Mouse (Mus musculus) hindbrain, embryonic 14.5 days (tissue): ENCODE data around the gene Dennd1a. TPM values are rescaled to one million over a fixed set of nuclear protein-coding genes. Genes with fewer than 3 reads are reported as not detected.

ENCODE experiments used
- ATAC-seq: fragments of 200-750 bp; cut with Nextera tagmentation; 2 replicates; pipeline ENCODE4 v1.8.0; 2017; ENCODE audit warnings: moderate number of reproducible peaks, mild to moderate bottlenecking, moderate TSS enrichment, moderate library complexity; ENCODE audit not compliant: low FRiP score
- DNase-seq: peaks from one replicate; pipeline ENCODE4 v3.0.0-alpha.2; 2015; ENCODE audit warnings: low spot score
- H3K27ac ChIP-seq: fragments of 300-500 bp; sonication (generic); 2 replicates; pipeline ENCODE4 v1.5.1; 2014; ENCODE audit warnings: mild to moderate bottlenecking, moderate library complexity
- H3K27me3 ChIP-seq: fragments of 300-500 bp; sonication (generic); 2 replicates; pipeline ENCODE4 v1.6.1; 2014; ENCODE audit warnings: mild to moderate bottlenecking, low read length, mixed read lengths; ENCODE audit not compliant: control insufficient read depth, insufficient read depth
- H3K36me3 ChIP-seq: fragments of 300-500 bp; sonication (generic); replicated peaks from 2 replicates; pipeline ENCODE4 v1.6.1; 2014; ENCODE audit not compliant: control insufficient read depth, insufficient read depth
- H3K4me1 ChIP-seq: fragments of 300-500 bp; sonication (generic); replicated peaks from 2 replicates; pipeline ENCODE4 v1.6.1; 2014; ENCODE audit warnings: antibody characterized with exemption, low read length, mixed read lengths; ENCODE audit not compliant: control insufficient read depth, insufficient read depth
- H3K4me2 ChIP-seq: fragments of 300-500 bp; sonication (generic); replicated peaks from 2 replicates; pipeline ENCODE4 v1.6.1; 2014; ENCODE audit warnings: mild to moderate bottlenecking, moderate library complexity
- H3K4me3 ChIP-seq: fragments of 300-500 bp; sonication (generic); replicated peaks from 2 replicates; pipeline ENCODE4 v1.5.1; 2014; ENCODE audit warnings: mild to moderate bottlenecking, low read length
- H3K9ac ChIP-seq: fragments of 300-500 bp; sonication (generic); 2 replicates; pipeline ENCODE4 v1.6.1; 2014
- H3K9me3 ChIP-seq: fragments of 300-500 bp; sonication (generic); 2 replicates; pipeline ENCODE4 v1.6.1; 2016; ENCODE audit warnings: low read length; ENCODE audit not compliant: control insufficient read depth
- WGBS: fragments of 180-500 bp; shearing (Covaris S2); extraction: QIAGEN DNeasy Blood & Tissue Kit; methylation state at CpG from one replicate; pipeline ENCODE4 v1.1.7; 2014; 5-methylcytosine and 5-hydroxymethylcytosine counted together
- polyA plus RNA-seq: library from polyadenylated mRNA; unstranded; fragments of >200 nt; fragmentation: Nextera tagmentation; extraction: Ambion mirVana; gene quantifications from 2 replicates; pipeline ENCODE4 v1.2.1, GENCODE M21; 2014

Dennd1a gene
- polyA plus RNA-seq, 1 experiment from 2014 or later: 16.7 TPM

GRCm38 (mm10) chr2:37790738-37791137 is 496.5 kb downstream of the Dennd1a start:
- no peak overlapping the region for H3K4me3 ChIP-seq
- no peak for DNase-seq
- no peak for ATAC-seq
- peaks cover 5% of the 10 kb centered on the region for H3K27me3 ChIP-seq
- no peak overlapping the region for H3K9ac ChIP-seq
- no peaks in the 10 kb centered on the region for H3K9me3 ChIP-seq
- WGBS: 90% methylated on average over 14 of the region's 14 CpGs
- no peak overlapping the region for H3K4me2 ChIP-seq
- H3K27ac ChIP-seq: no peak overlapping the region
- no peaks in the 10 kb centered on the region for H3K36me3 ChIP-seq
- peaks cover 4% of the 10 kb centered on the region; the same call in 1 of the 2 replicates for H3K4me1 ChIP-seq

GRCm38 (mm10) chr2:37789995-37790394 is 497.2 kb downstream of the Dennd1a start:
- Histone ChIP-seq H3K9me3 (no peaks in the 10 kb centered on the region), H3K36me3 (no peaks in the 10 kb centered on the region), H3K27me3 (peaks cover 5% of the 10 kb centered on the region), H3K27ac (no peak overlapping the region), H3K4me1 (peaks cover 4% of the 10 kb centered on the region; the same call in 1 of the 2 replicates), H3K4me3 (no peak overlapping the region), H3K9ac (no peak overlapping the region), H3K4me2 (no peak overlapping the region)
- DNase-seq (no peak), ATAC-seq (no peak)
- WGBS: 86% methylated on average over 10 of the region's 10 CpGs

GRCm38 (mm10) chr2:37789029-37789428 is 498.2 kb downstream of the Dennd1a start:
- no peak overlapping the region for H3K4me2 ChIP-seq
- no peak overlapping the region for H3K27ac ChIP-seq
- no peak for DNase-seq
- ATAC-seq: no peak
- H3K27me3 ChIP-seq: peaks cover 5% of the 10 kb centered on the region
- H3K9ac ChIP-seq: no peak overlapping the region
- H3K4me3 ChIP-seq: no peak overlapping the region
- peaks cover 4% of the 10 kb centered on the region; the same call in 1 of the 2 replicates for H3K4me1 ChIP-seq
- H3K9me3 ChIP-seq: no peaks in the 10 kb centered on the region
- 97% methylated on average over 5 of the region's 5 CpGs for WGBS
- no peaks in the 10 kb centered on the region for H3K36me3 ChIP-seq

- Histone ChIP-seq H3K4me2 (no peak overlapping the region), H3K9ac (no peak overlapping the region), H3K9me3 (no peaks in the 10 kb centered on the region), H3K27ac (no peak overlapping the region), H3K36me3 (no peaks in the 10 kb centered on the region), H3K4me3 (no peak overlapping the region), H3K4me1 (peaks cover 4% of the 10 kb centered on the region; the same call in 1 of the 2 replicates), H3K27me3 (peaks cover 2% of the 10 kb centered on the region)
- ATAC-seq (peak; percentile 60; the same call in 1 of the 2 replicates), DNase-seq (peak; percentile 34)
- WGBS: 71% methylated on average over 7 of the region's 7 CpGs
Measured at GRCm38 (mm10) chr2:37788176-37788962, 498.8 kb downstream of the Dennd1a start.

- Histone ChIP-seq H3K9ac (no peak overlapping the region), H3K4me1 (peaks cover 9% of the 10 kb centered on the region; the same call in 1 of the 2 replicates), H3K27ac (no peak overlapping the region), H3K4me3 (peak overlapping the region; percentile 29), H3K36me3 (no peaks in the 10 kb centered on the region), H3K4me2 (peak overlapping the region; percentile 41), H3K27me3 (no peaks in the 10 kb centered on the region), H3K9me3 (no peaks in the 10 kb centered on the region)
- DNase-seq (no peak), ATAC-seq (no peak)
- WGBS: 31% methylated on average over 42 of the region's 52 CpGs
Measured at GRCm38 (mm10) chr2:37786461-37786860, 500.7 kb downstream of the Dennd1a start.

- no peaks in the 10 kb centered on the region for H3K36me3 ChIP-seq
- DNase-seq (no peak), ATAC-seq (no peak)
- H3K9ac ChIP-seq: no peak overlapping the region
- 67% methylated on average over 5 of the region's 5 CpGs for WGBS
- no peaks in the 10 kb centered on the region for H3K27me3 ChIP-seq
- no peak overlapping the region for H3K27ac ChIP-seq
- no peaks in the 10 kb centered on the region for H3K9me3 ChIP-seq
- no peak overlapping the region for H3K4me3 ChIP-seq
- H3K4me2 ChIP-seq: no peak overlapping the region
- H3K4me1 ChIP-seq: peaks cover 28% of the 10 kb centered on the region
Measured at GRCm38 (mm10) chr2:37784473-37784872, 502.7 kb downstream of the Dennd1a start.

GRCm38 (mm10) chr2:37782002-37782401 is 505.2 kb downstream of the Dennd1a start:
- ATAC-seq: no peak
- WGBS: 27% methylated on average over 7 of the region's 7 CpGs
- peaks cover 26% of the 10 kb centered on the region for H3K4me1 ChIP-seq
- no peaks in the 10 kb centered on the region for H3K27me3 ChIP-seq
- no peak overlapping the region for H3K9ac ChIP-seq
- no peak overlapping the region for H3K4me2 ChIP-seq
- no peak overlapping the region for H3K4me3 ChIP-seq
- H3K27ac ChIP-seq: no peak overlapping the region
- no peaks in the 10 kb centered on the region for H3K36me3 ChIP-seq
- H3K9me3 ChIP-seq: no peaks in the 10 kb centered on the region
- DNase-seq: no peak

GRCm38 (mm10) chr2:37781421-37781820 is 505.8 kb downstream of the Dennd1a start:
- Histone ChIP-seq H3K27me3 (no peaks in the 10 kb centered on the region), H3K4me1 (peaks cover 30% of the 10 kb centered on the region), H3K9me3 (no peaks in the 10 kb centered on the region), H3K4me2 (no peak overlapping the region), H3K9ac (no peak overlapping the region), H3K4me3 (no peak overlapping the region), H3K36me3 (no peaks in the 10 kb centered on the region), H3K27ac (no peak overlapping the region)
- 26% methylated on average over 3 of the region's 3 CpGs for WGBS
- DNase-seq (no peak), ATAC-seq (no peak)

GRCm38 (mm10) chr2:37780270-37780929 is 506.8 kb downstream of the Dennd1a start:
- ATAC-seq (0 out of 2 replicates have a peak, but pooled peaks have one; percentile 12), DNase-seq (no peak)
- Histone ChIP-seq H3K36me3 (no peaks in the 10 kb centered on the region), H3K4me1 (peaks cover 37% of the 10 kb centered on the region), H3K27me3 (no peaks in the 10 kb centered on the region), H3K4me3 (peak overlapping the region; percentile 14; the same call in 1 of the 2 replicates), H3K4me2 (peak overlapping the region; percentile 41), H3K27ac (0 out of 2 replicates have a peak overlapping the region, but pooled peaks have one; percentile 16), H3K9ac (peak overlapping the region; percentile 24; the same call in 1 of the 2 replicates), H3K9me3 (no peaks in the 10 kb centered on the region)
- 2% methylated on average over 14 of the region's 14 CpGs for WGBS
